Mouse (Mus musculus) forebrain, embryonic 13.5 days (tissue): ENCODE measurements around the gene Gm20388. TPM values are rescaled to one million over a fixed set of nuclear protein-coding genes. Genes with fewer than 3 reads are reported as not detected.

ENCODE experiments used
- ATAC-seq: fragments of 200-750 bp; cut with Nextera tagmentation; 2 replicates; pipeline ENCODE4 v1.8.0; 2017
- H3K27ac ChIP-seq: fragments of 300-500 bp; sonication (generic); 2 replicates; pipeline ENCODE4 v1.5.1; 2015; ENCODE audit warnings: inconsistent platforms, mild to moderate bottlenecking, moderate library complexity
- H3K27me3 ChIP-seq: fragments of 300-500 bp; sonication (generic); 2 replicates; pipeline ENCODE4 v1.6.1; 2015; ENCODE audit warnings: mild to moderate bottlenecking, inconsistent platforms
- H3K36me3 ChIP-seq: fragments of 300-500 bp; sonication (generic); 2 replicates; pipeline ENCODE4 v1.6.1; 2015; ENCODE audit warnings: mild to moderate bottlenecking, inconsistent platforms; ENCODE audit not compliant: poor library complexity, severe bottlenecking
- H3K4me1 ChIP-seq: fragments of 300-500 bp; sonication (generic); 2 replicates; pipeline ENCODE4 v1.6.1; 2015; ENCODE audit warnings: inconsistent platforms
- H3K4me2 ChIP-seq: fragments of 300-500 bp; sonication (generic); 2 replicates; pipeline ENCODE4 v1.6.1; 2015; ENCODE audit warnings: inconsistent platforms, mild to moderate bottlenecking, moderate library complexity
- H3K4me3 ChIP-seq: fragments of 300-500 bp; sonication (generic); 2 replicates; pipeline ENCODE4 v1.5.1; 2015; ENCODE audit warnings: mild to moderate bottlenecking, inconsistent platforms
- H3K9ac ChIP-seq: fragments of 300-500 bp; sonication (generic); 2 replicates; pipeline ENCODE4 v1.6.1; 2015; ENCODE audit warnings: mild to moderate bottlenecking, inconsistent platforms
- H3K9me3 ChIP-seq: fragments of 300-500 bp; sonication (generic); replicated peaks from 2 replicates; pipeline ENCODE4 v1.6.1; 2016; ENCODE audit warnings: inconsistent platforms
- WGBS: fragments of 180-500 bp; shearing (Covaris S2); methylation state at CpG from one replicate; pipeline ENCODE4 v1.1.7; 2015; 5-methylcytosine and 5-hydroxymethylcytosine counted together
- polyA plus RNA-seq: library from polyadenylated mRNA; unstranded; fragments of >200 nt; fragmentation: Nextera tagmentation; extraction: Ambion mirVana; gene quantifications from 2 replicates; pipeline ENCODE4 v1.2.1, GENCODE M21; 2015

The Gm20388 gene
- polyA plus RNA-seq, 1 experiment from 2014 or later, result 5.6 TPM

DNA sequence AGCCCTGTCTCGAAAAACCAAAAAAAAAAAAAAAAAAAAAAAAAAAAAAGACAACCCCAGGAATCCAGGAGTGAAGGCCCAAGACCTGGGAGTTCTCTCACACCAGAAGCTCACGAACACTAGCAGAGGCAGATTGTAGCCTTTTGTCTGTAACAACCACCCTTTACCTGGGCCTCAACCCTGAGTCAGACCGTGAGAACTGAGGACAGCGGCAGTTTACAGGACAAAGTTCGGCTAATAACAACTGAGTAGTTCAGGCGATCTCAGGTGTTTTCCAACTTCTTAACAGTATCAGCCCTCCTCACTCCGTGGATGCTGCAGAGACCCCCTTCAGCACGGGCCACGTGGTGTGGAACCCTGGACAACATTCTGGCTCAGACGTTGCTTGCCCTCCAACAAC is 2676.1 kb downstream of the Gm20388 start:
- H3K9ac ChIP-seq, result no peak overlapping the region
- ATAC-seq, result no peak
- H3K4me2 ChIP-seq, result no peak overlapping the region
- H3K27ac ChIP-seq, result no peak overlapping the region
- H3K4me1 ChIP-seq, result peaks cover 8% of the 10 kb centered on the region
- H3K4me3 ChIP-seq, result no peak overlapping the region
- 81% methylated on average over 10 of the region's 10 CpGs for WGBS
- H3K9me3 ChIP-seq, result no peaks in the 10 kb centered on the region
- H3K27me3 ChIP-seq, result no peaks in the 10 kb centered on the region; the same call in 1 of the 2 replicates
- H3K36me3 ChIP-seq, result no peaks in the 10 kb centered on the region

DNA sequence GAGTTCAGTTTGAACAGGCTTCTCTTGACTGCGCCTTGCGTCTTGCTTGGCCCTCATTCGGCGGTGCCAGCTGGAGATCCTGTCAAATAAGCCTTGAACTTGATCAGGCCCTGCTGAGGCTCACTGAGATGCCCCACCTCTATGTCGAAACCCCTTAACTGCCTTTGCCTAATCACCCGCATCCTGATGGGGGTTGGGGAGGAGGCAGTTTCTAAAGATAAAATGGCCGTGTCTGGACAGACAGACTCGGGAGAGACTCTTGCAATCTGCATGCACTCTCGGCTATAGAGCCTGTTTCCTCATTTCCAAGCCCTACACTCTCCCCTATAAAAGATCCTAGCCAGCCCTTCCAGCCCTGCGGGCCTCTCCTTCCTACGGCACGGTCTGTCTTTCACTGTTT is 2682.6 kb downstream of the Gm20388 start:
- no peak overlapping the region for H3K4me3 ChIP-seq
- H3K9ac ChIP-seq, result peak overlapping the region; percentile 40; the same call in 1 of the 2 replicates
- H3K36me3 ChIP-seq, result no peaks in the 10 kb centered on the region
- ATAC-seq, result no peak
- H3K4me2 ChIP-seq, result no peak overlapping the region
- H3K9me3 ChIP-seq, result no peaks in the 10 kb centered on the region
- peak overlapping the region; percentile 57; the same call in 1 of the 2 replicates for H3K27ac ChIP-seq
- H3K4me1 ChIP-seq, result no peaks in the 10 kb centered on the region
- WGBS, result 84% methylated on average over 12 of the region's 12 CpGs
- H3K27me3 ChIP-seq, result no peaks in the 10 kb centered on the region

- no peak overlapping the region for H3K4me2 ChIP-seq
- H3K9ac ChIP-seq, result peak overlapping the region; percentile 40; the same call in 1 of the 2 replicates
- H3K27ac ChIP-seq, result peak overlapping the region; percentile 57
- no peaks in the 10 kb centered on the region for H3K36me3 ChIP-seq
- WGBS, result 87% methylated on average over 19 of the region's 19 CpGs
- H3K4me1 ChIP-seq, result no peaks in the 10 kb centered on the region
- ATAC-seq, result no peak
- no peaks in the 10 kb centered on the region for H3K9me3 ChIP-seq
- H3K27me3 ChIP-seq, result no peaks in the 10 kb centered on the region
- H3K4me3 ChIP-seq, result no peak overlapping the region
Measured at GRCm38 (mm10) chr8:122593783-122594507, 2683.3 kb downstream of the Gm20388 start.

DNA sequence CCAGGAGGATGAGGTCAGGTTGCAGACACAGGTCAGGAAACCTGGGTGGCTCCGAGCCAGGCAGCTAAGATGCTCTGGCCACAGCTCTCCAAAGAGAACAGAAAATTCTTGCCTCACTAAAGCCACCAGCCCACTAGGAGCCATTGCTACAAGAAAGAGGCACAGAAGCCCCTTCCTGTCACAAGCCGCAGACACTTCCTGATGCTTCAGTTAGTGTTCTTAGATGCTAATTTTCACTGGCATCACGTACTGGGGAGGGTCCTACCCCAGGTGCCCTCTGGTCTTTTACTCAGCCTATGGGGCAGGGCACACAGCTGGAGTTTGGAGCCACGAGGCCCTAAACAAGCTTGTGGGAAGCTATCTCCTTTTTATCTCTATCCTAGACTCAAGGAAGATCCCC is 2685.4 kb downstream of the Gm20388 start:
- no peak overlapping the region for H3K4me2 ChIP-seq
- WGBS, result 55% methylated on average over 4 of the region's 4 CpGs
- H3K9me3 ChIP-seq, result no peaks in the 10 kb centered on the region
- no peak overlapping the region for H3K9ac ChIP-seq
- no peak overlapping the region for H3K27ac ChIP-seq
- H3K4me3 ChIP-seq, result no peak overlapping the region
- H3K36me3 ChIP-seq, result no peaks in the 10 kb centered on the region
- no peaks in the 10 kb centered on the region for H3K27me3 ChIP-seq
- ATAC-seq, result no peak
- H3K4me1 ChIP-seq, result no peaks in the 10 kb centered on the region

DNA sequence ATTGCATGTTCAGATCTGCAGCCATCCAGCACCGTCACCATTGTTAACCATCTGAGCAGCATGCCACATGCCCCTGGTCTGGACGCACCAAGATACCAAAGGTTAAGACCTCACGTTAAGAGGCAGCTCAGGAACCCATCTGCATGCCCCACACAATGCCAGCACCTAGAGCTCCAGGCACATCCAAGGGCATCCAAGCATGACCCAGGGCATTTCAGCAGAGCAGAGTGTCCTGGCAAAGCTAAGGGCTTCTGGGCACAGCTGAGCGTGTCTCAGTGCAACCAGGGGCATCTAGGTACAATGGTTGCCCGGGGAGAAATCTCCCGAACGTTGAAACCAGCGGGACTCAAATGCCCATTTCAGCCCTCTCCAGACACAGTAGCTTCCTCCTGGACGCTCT is 2690.0 kb downstream of the Gm20388 start:
- no peak overlapping the region for H3K9ac ChIP-seq
- no peak for ATAC-seq
- no peak overlapping the region for H3K4me2 ChIP-seq
- no peaks in the 10 kb centered on the region for H3K27me3 ChIP-seq
- no peaks in the 10 kb centered on the region for H3K36me3 ChIP-seq
- no peaks in the 10 kb centered on the region for H3K4me1 ChIP-seq
- H3K27ac ChIP-seq, result no peak overlapping the region
- H3K9me3 ChIP-seq, result no peaks in the 10 kb centered on the region
- no peak overlapping the region for H3K4me3 ChIP-seq
- 93% methylated on average over 9 of the region's 9 CpGs for WGBS

DNA sequence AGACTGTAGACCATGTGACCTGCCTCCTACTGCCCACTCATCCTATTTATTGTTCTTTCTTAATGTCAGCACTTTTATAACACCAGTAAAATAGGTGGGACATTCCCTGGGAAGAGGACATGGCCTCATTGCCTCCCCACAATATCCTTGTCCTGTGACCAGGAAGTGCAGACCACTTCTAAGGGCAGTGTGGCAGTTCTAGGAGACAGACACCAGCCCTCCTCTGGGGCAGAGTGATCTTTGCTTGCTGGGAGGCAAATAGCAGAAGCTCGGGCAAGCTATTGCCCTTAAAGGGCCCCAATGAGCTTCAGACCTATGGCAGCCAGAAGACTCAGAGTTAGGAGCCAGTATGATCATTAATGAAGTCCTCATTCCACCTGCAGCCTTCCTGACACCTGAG is 2694.0 kb downstream of the Gm20388 start:
- 82% methylated on average over 1 of the region's 1 CpGs for WGBS
- H3K4me1 ChIP-seq, result no peaks in the 10 kb centered on the region

DNA sequence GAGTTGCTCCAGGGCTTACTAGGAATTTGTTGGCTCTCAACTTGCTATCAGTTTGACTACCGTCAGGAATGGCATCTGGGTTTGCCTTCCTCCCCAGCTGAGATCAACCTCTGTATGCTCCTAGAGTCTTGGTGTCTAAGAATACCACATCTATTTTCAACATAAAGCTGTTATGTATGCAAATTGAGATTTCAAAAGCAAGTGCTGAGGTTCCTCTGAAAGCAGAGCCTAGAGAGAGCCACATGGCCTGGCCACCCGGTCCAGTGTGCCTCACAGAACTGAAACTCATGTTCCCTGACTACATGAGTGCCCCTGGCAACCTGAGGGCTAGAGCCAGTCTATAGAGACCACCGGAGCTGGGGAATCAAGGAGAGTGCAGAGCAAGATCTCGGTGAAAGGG is 2694.7 kb downstream of the Gm20388 start:
- no peak overlapping the region for H3K4me3 ChIP-seq
- H3K27me3 ChIP-seq, result no peaks in the 10 kb centered on the region
- H3K4me1 ChIP-seq, result no peaks in the 10 kb centered on the region
- WGBS, result 86% methylated on average over 4 of the region's 4 CpGs
- ATAC-seq, result no peak
- no peak overlapping the region for H3K27ac ChIP-seq
- no peak overlapping the region for H3K4me2 ChIP-seq
- no peaks in the 10 kb centered on the region for H3K36me3 ChIP-seq
- no peak overlapping the region for H3K9ac ChIP-seq
- no peaks in the 10 kb centered on the region for H3K9me3 ChIP-seq

More for the DNA sequence above, 2694.0 kb downstream of the Gm20388 start:
- no peak overlapping the region for H3K27ac ChIP-seq
- no peak overlapping the region for H3K4me3 ChIP-seq
- ATAC-seq, result no peak
- H3K9me3 ChIP-seq, result no peaks in the 10 kb centered on the region
- no peak overlapping the region for H3K9ac ChIP-seq
- H3K27me3 ChIP-seq, result no peaks in the 10 kb centered on the region
- no peak overlapping the region for H3K4me2 ChIP-seq
- no peaks in the 10 kb centered on the region for H3K36me3 ChIP-seq

DNA sequence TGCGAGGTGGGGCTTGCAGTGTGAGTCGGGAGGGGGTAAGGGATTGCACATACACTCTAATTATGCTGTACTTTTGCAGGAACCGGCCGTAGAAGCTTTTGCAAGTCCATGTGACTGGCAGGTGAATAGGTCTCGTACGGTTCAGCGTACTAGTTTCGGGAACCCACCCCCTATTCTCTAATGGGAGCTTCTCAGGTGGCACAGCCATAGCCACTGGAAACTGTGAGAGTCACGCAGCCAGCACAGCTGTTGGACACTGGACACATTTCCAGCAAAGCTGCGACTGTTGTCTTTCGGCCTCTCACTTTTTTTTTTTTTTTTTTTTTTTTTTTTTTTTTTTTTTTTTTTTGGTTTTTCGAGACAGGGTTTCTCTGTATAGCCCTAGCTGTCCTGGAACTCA is 2696.2 kb downstream of the Gm20388 start:
- 84% methylated on average over 11 of the region's 12 CpGs for WGBS
- Histone ChIP-seq H3K27ac (no peak overlapping the region), H3K4me3 (no peak overlapping the region), H3K9me3 (no peaks in the 10 kb centered on the region), H3K27me3 (no peaks in the 10 kb centered on the region), H3K36me3 (no peaks in the 10 kb centered on the region), H3K4me1 (peaks cover 5% of the 10 kb centered on the region), H3K4me2 (no peak overlapping the region), H3K9ac (no peak overlapping the region)
- ATAC-seq, result no peak

- no peak overlapping the region for H3K4me3 ChIP-seq
- H3K4me2 ChIP-seq, result peak overlapping the region; percentile 71
- H3K9ac ChIP-seq, result no peak overlapping the region
- no peaks in the 10 kb centered on the region for H3K36me3 ChIP-seq
- WGBS, result 62% methylated on average over 4 of the region's 4 CpGs
- H3K27ac ChIP-seq, result no peak overlapping the region
- no peaks in the 10 kb centered on the region for H3K9me3 ChIP-seq
- H3K27me3 ChIP-seq, result no peaks in the 10 kb centered on the region
- H3K4me1 ChIP-seq, result peaks cover 17% of the 10 kb centered on the region
- ATAC-seq, result no peak
Measured at GRCm38 (mm10) chr8:122610209-122610608, 2699.6 kb downstream of the Gm20388 start.

DNA sequence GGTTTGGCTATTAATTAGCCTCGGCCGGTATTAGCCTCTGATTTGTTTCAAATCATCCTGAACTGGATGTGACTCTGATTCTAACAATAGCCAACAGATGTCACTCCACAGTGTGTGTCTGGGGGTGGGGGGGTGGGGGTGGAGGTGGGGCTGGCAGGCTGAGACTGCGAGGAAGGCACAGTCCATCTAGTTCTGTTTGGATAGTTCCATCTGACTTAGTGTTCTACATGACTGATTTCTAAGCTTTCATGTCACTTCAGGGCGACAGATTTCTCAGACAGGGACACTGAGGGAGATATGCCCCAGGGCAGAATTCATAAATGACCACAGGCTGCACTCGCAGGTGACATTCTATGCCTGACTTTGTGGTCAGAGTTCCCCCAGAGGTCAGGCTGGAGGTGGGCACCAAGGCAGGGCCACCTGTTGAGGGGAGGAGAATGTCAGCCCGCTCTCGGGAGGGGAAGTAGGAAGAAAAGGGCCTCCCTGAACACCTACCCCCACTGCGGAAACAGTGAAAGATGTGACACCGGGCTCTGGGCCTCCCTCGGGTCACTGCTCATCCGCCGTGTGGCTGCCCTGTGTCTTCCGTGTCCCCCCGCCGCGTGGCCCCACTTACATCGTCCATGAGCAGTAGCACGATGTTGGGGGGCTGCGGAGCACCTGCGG is 2700.1 kb downstream of the Gm20388 start:
- Histone ChIP-seq H3K4me3 (peak overlapping the region; percentile 71), H3K36me3 (no peaks in the 10 kb centered on the region), H3K27me3 (no peaks in the 10 kb centered on the region), H3K9ac (peak overlapping the region; percentile 75), H3K9me3 (no peaks in the 10 kb centered on the region), H3K27ac (peak overlapping the region; percentile 75), H3K4me1 (peaks cover 17% of the 10 kb centered on the region), H3K4me2 (peak overlapping the region; percentile 71)
- WGBS, result 3% methylated on average over 20 of the region's 20 CpGs
- no peak; the same call in 1 of the 2 replicates for ATAC-seq

DNA sequence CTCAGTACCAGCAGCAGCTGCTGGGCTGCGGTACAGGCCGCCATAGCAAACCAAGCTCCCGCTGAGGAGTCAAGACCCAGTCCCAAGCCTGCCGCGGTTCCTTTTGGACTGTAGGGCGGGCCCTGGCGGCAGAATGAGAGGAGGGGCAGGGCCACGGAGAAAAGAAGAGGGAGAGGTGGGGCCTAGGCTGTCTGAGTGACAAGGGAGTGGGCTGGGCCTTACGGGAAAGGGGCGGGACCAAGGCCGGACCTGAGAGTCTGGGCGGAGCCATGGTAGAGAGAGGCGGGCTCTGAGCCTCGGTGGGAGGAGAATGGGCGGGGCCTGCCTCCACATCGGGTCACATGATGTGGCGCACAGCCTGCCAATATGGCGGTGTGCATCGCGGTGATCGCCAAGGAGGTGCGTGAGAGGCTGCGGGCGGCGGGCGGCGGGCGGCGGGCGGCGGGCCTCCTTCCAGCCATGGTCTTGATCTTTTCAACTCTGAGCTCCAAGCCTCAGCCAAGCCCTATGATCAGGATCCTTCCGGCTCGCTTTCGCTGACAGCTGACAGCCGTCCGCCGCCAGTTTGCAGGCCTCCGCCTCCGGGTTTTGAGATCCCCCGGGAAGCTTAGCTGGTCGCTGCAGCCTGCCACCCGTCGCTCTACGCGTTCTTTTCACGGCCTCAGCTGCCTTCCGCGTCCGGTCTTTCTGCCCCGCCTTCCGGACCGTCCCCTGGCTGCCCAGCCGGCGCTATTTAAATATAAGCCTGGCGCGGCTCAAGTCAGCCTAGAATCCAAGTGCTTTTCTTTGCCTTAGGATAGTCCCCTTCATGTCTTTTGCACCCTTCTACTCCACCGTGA is 2700.9 kb downstream of the Gm20388 start, which contains the start of the genes Galns and Trappc2l:
Gene Galns, minus strand, starts transcription at position 169 of the 839 bp plus-strand sequence.
Gene Trappc2l, plus strand, starts transcription at position 346 of the 839 bp plus-strand sequence.
- H3K4me1 ChIP-seq, result peaks cover 17% of the 10 kb centered on the region
- H3K27ac ChIP-seq, result peak within 1 kb of the TSS; percentile 75
- no peaks in the 10 kb centered on the region for H3K27me3 ChIP-seq
- H3K4me2 ChIP-seq, result peak within 1 kb of the TSS; percentile 71
- H3K36me3 ChIP-seq, result no peaks in the 10 kb centered on the region
- peak within 1 kb of the TSS; percentile 83 for H3K9ac ChIP-seq
- peak; percentile 97 for ATAC-seq
- no peaks in the 10 kb centered on the region for H3K9me3 ChIP-seq
- under 1% methylated on average over 48 of the region's 57 CpGs for WGBS
- peak within 1 kb of the TSS; percentile 71 for H3K4me3 ChIP-seq
